Mouse (Mus musculus) forebrain, embryonic 16.5 days (tissue): Measurements from ENCODE around the gene Gja8. TPM values are rescaled to one million over a fixed set of nuclear protein-coding genes. Genes with fewer than 3 reads are reported as not detected.

Experiments used
- ATAC-seq: fragments of 200-750 bp; cut with Nextera tagmentation; 2 replicates; pipeline ENCODE4 v1.8.0; 2017; ENCODE audit warnings: mild to moderate bottlenecking, moderate library complexity
- H3K27ac ChIP-seq: fragments of 300-500 bp; sonication (generic); 2 replicates; pipeline ENCODE4 v1.5.1; 2014; ENCODE audit warnings: low read length, control low read depth
- H3K27me3 ChIP-seq: fragments of 300-500 bp; sonication (generic); replicated peaks from 2 replicates; pipeline ENCODE4 v1.6.1; 2014; ENCODE audit warnings: low read length; ENCODE audit not compliant: control insufficient read depth, insufficient read depth
- H3K36me3 ChIP-seq: fragments of 300-500 bp; sonication (generic); 2 replicates; pipeline ENCODE4 v1.6.1; 2014; ENCODE audit not compliant: control insufficient read depth, insufficient read depth
- H3K4me1 ChIP-seq: fragments of 300-500 bp; sonication (generic); replicated peaks from 2 replicates; pipeline ENCODE4 v1.6.1; 2014; ENCODE audit warnings: low read length; ENCODE audit not compliant: control insufficient read depth, insufficient read depth
- H3K4me2 ChIP-seq: fragments of 300-500 bp; sonication (generic); 2 replicates; pipeline ENCODE4 v1.6.1; 2014; ENCODE audit warnings: mild to moderate bottlenecking, low read length, control low read depth
- H3K4me3 ChIP-seq: fragments of 300-500 bp; sonication (generic); replicated peaks from 2 replicates; pipeline ENCODE4 v1.5.1; 2014; ENCODE audit warnings: mild to moderate bottlenecking, low read length, control low read depth
- H3K9ac ChIP-seq: fragments of 300-500 bp; sonication (generic); replicated peaks from 2 replicates; pipeline ENCODE4 v1.6.1; 2014; ENCODE audit warnings: low read depth, low read length, control low read depth
- H3K9me3 ChIP-seq: fragments of 300-500 bp; sonication (generic); 2 replicates; pipeline ENCODE4 v1.6.1; 2016; ENCODE audit warnings: low read length; ENCODE audit not compliant: control insufficient read depth
- WGBS: fragments of 180-500 bp; shearing (Covaris S2); extraction: QIAGEN DNeasy Blood & Tissue Kit; methylation state at CpG from one replicate; pipeline ENCODE4 v1.1.7; 2014; 5-methylcytosine and 5-hydroxymethylcytosine counted together
- polyA plus RNA-seq: library from polyadenylated mRNA; unstranded; fragments of >200 nt; fragmentation: Nextera tagmentation; extraction: Ambion mirVana; gene quantifications from 2 replicates; pipeline ENCODE4 v1.2.1, GENCODE M21; 2015

The Gja8 gene
- polyA plus RNA-seq, 1 experiment from 2014 or later: not detected

DNA sequence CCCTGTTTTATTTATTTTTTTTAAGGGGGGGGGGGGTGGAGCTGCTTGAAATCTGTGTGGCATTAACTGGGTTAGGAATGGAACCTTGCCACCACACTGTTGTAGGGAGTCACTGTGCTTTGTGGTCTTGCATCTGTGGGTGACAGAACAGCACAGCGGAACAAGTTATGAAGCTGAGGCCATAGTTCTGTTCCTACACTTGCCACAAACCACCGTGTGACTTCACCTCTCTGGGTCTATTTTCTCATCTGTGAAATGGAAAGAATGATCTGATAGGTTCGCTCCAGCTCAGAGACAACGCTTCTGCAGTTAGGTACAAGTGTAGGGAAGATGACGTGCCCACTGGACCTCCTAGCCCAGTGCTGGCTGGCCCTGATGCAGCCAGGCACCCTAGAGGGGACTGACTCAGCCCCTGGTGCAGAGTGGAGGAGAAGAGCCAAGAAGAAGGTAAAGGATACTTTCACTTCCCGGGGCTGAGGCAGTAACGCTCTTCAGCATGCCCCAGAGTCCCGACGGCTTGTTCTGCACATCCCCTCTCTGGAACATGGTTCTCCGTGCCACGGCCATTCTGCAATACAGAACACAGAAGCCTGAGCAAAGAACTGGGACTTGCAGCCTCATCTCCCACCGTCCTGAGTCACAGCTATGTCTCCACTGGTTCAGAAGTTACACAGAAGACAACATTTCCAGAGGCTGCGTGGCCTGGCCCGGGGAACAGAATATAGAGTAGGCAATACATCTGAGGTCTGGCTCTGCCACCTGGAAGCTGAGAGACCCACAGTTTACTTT, 43.6 kb downstream of the Gja8 start:
- no peak overlapping the region for H3K4me2 ChIP-seq
- H3K27me3 ChIP-seq: no peaks in the 10 kb centered on the region
- no peak overlapping the region for H3K9ac ChIP-seq
- 96% methylated on average over 14 of the region's 14 CpGs for WGBS
- H3K4me1 ChIP-seq: no peaks in the 10 kb centered on the region
- no peaks in the 10 kb centered on the region for H3K9me3 ChIP-seq
- ATAC-seq: no peak
- H3K27ac ChIP-seq: no peak overlapping the region
- H3K36me3 ChIP-seq: peaks cover 24% of the 10 kb centered on the region
- H3K4me3 ChIP-seq: no peak overlapping the region

DNA sequence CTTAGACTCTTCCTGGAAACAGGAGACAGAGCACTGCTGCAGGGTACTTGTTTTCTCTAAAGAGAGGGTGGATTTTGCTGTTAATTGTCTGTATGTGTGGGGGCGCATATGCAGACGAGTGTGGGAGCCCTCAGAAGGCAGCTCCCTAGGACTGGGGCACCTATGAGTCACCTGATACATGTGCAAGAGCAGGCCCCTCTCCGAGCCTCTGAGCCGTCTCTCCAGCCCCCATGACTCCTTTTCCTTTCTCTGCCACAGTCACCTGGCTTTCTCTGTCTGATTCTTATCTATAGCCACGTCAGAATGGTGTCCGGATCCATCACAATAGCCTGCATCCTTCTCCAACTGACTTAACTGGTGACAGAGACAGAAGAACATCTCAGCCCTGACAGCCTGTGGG, 44.3 kb downstream of the Gja8 start:
- Histone ChIP-seq H3K4me1 (no peaks in the 10 kb centered on the region), H3K9me3 (no peaks in the 10 kb centered on the region), H3K27ac (no peak overlapping the region), H3K27me3 (no peaks in the 10 kb centered on the region), H3K9ac (no peak overlapping the region), H3K4me3 (no peak overlapping the region), H3K36me3 (peaks cover 24% of the 10 kb centered on the region), H3K4me2 (no peak overlapping the region)
- ATAC-seq: no peak
- 86% methylated on average over 6 of the region's 6 CpGs for WGBS

DNA sequence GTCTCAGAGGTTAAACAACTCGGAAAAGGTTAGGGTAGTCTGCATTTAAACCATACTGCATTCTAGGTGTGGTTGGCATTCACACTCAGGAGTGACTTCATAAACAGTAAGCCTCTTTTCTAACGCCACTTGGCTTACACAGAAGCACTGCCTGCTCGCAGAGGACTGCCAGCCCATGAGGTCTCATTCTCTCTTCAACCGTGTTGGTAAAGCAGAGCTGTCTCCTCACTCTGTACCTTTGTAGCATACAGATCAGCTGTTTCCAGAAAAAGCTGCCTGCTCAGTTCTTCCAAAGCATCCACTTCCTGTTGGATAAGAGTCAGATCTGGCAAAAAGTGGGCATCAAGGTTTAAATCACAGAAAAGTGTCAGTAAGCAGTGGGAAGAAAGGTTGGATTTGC, 45.4 kb downstream of the Gja8 start:
- no peaks in the 10 kb centered on the region for H3K4me1 ChIP-seq
- no peaks in the 10 kb centered on the region for H3K27me3 ChIP-seq
- 92% methylated on average over 4 of the region's 4 CpGs for WGBS
- no peak overlapping the region for H3K4me3 ChIP-seq
- H3K4me2 ChIP-seq: no peak overlapping the region
- no peak overlapping the region for H3K9ac ChIP-seq
- H3K9me3 ChIP-seq: no peaks in the 10 kb centered on the region
- H3K36me3 ChIP-seq: peaks cover 24% of the 10 kb centered on the region
- no peak overlapping the region for H3K27ac ChIP-seq
- no peak for ATAC-seq

DNA sequence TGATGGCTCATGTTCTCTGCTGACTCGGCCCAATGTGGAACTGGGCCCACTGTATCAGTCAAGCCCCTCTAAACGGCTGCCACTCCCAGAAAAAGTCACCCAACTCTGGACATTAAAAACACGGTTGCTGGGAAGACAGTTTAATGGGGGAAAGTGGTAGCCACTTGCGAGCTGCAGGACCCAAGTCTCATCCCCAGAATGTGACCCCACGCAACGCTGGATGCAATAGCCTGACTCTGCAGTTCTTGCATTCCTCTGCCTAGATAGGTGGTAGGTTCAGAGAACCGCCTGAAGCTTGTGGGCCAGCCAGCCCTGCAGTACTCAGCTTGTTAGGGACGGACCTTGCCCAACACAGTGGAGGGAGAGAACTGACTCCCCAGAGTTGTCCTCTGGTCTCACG, 46.3 kb downstream of the Gja8 start:
- WGBS: 90% methylated on average over 9 of the region's 9 CpGs
- no peak overlapping the region for H3K9ac ChIP-seq
- ATAC-seq: no peak
- H3K9me3 ChIP-seq: no peaks in the 10 kb centered on the region
- H3K4me1 ChIP-seq: no peaks in the 10 kb centered on the region
- H3K36me3 ChIP-seq: peaks cover 24% of the 10 kb centered on the region
- no peak overlapping the region for H3K4me3 ChIP-seq
- H3K4me2 ChIP-seq: no peak overlapping the region
- no peak overlapping the region for H3K27ac ChIP-seq
- H3K27me3 ChIP-seq: no peaks in the 10 kb centered on the region

DNA sequence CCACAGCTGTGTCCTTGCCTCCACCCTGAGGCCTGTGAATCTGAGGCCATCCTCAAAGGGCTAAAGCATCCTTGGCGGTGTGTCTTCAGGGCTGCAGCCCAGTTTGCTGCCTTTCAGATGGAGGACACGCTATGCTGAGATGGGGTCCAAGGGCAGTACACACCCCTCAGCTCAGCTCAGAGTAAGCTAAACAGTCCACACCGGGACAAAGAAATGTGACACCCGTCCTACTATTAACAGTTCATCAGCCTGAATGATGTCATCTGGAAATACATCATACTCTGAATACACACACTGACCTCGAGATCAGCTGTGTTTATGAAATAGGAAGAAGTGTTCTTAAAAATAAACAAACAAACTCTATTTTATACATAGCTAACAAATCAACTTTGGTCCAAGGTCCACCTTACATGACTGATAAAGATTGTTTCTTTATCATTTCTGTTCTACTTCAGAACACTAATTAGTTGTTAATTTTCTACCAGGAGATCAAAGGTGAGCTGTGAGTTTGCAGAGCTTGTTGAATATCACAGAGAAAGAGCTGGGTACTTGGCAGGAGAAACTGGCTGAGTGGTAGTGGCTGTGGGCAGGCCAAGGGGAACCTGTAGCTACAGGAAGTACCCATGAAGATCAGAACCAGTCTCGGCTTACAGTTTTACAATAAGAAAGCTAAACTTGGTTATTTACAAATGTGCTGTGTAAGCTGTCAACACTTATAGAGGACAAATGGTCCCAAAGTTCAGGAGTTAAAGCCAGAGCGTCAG, 50.8 kb downstream of the Gja8 start:
- Histone ChIP-seq H3K9ac (no peak overlapping the region), H3K4me3 (no peak overlapping the region), H3K4me2 (no peak overlapping the region), H3K27ac (no peak overlapping the region), H3K4me1 (no peaks in the 10 kb centered on the region), H3K27me3 (no peaks in the 10 kb centered on the region), H3K9me3 (no peaks in the 10 kb centered on the region), H3K36me3 (peaks cover 26% of the 10 kb centered on the region)
- 90% methylated on average over 7 of the region's 7 CpGs for WGBS
- no peak for ATAC-seq

DNA sequence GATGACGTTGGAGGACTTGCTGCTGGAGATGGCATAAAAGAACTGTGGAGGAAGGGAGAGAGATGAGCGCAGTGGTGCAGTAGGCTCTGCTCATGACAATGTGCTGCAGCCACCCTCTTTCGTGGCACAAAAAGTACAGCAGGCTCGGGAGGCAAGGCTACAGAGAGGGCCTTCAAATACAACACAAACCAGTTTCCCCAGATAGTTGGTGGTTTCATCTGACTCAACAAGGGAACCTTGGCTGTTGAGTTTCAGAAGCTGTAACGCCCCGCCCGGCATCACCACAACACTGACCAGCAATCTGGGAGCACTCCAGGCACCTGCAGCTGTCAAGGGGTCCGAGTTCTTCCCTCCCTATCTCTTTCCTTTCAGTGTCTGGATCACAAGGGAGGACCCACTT, 53.3 kb downstream of the Gja8 start:
- Histone ChIP-seq H3K4me1 (no peaks in the 10 kb centered on the region), H3K27me3 (no peaks in the 10 kb centered on the region), H3K9me3 (no peaks in the 10 kb centered on the region), H3K36me3 (peaks cover 31% of the 10 kb centered on the region), H3K27ac (no peak overlapping the region), H3K9ac (no peak overlapping the region), H3K4me2 (no peak overlapping the region), H3K4me3 (no peak overlapping the region)
- ATAC-seq: no peak
- WGBS: 95% methylated on average over 8 of the region's 8 CpGs

DNA sequence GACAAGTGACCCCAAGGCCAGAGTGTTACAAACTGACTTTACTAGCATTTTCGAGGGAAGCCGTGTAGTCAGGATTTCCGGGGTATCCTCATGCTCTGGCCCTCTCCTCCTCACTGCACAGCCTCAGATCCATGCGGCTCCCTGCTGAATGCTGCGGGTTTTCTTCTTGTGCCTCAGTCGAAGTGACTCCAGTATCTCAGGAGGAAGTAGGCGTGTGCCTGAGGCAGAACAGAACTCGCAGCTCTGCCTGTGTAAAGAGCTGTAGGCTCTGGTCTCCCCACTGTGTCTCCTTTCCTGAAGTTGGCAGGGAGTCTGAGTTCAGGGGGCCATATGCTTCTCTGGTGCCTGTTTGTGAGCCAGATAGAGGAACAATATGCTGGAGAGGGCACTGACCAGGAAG, 54.8 kb downstream of the Gja8 start:
- H3K4me1 ChIP-seq: no peaks in the 10 kb centered on the region
- H3K4me2 ChIP-seq: no peak overlapping the region
- no peak overlapping the region for H3K4me3 ChIP-seq
- no peak for ATAC-seq
- no peak overlapping the region for H3K9ac ChIP-seq
- WGBS: 89% methylated on average over 8 of the region's 8 CpGs
- peaks cover 31% of the 10 kb centered on the region for H3K36me3 ChIP-seq
- no peak overlapping the region for H3K27ac ChIP-seq
- H3K9me3 ChIP-seq: no peaks in the 10 kb centered on the region
- no peaks in the 10 kb centered on the region for H3K27me3 ChIP-seq

DNA sequence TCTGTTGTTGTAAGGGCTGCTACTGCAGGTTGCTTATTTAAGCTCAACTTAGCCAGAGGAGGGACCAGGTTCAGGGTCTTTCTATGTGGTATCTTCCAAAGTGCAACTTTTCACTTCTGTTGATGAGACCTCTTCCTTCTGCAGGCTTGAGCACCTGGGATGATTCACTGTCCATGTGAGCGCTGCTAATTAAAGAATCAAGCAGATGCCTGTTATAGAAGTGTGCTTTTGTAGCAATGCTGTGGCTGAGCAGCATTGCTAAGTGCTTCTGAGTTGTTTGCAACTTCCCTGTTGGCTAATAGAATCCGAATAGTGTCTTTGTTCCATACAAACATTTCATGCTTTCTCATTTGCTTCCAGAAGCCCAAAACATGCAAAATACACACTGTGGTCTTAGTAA, 55.5 kb downstream of the Gja8 start:
- 94% methylated on average over 2 of the region's 2 CpGs for WGBS
- Histone ChIP-seq H3K27ac (no peak overlapping the region), H3K9me3 (no peaks in the 10 kb centered on the region), H3K4me3 (no peak overlapping the region), H3K4me2 (no peak overlapping the region), H3K9ac (no peak overlapping the region), H3K36me3 (peaks cover 31% of the 10 kb centered on the region), H3K4me1 (no peaks in the 10 kb centered on the region), H3K27me3 (no peaks in the 10 kb centered on the region)
- ATAC-seq: no peak

DNA sequence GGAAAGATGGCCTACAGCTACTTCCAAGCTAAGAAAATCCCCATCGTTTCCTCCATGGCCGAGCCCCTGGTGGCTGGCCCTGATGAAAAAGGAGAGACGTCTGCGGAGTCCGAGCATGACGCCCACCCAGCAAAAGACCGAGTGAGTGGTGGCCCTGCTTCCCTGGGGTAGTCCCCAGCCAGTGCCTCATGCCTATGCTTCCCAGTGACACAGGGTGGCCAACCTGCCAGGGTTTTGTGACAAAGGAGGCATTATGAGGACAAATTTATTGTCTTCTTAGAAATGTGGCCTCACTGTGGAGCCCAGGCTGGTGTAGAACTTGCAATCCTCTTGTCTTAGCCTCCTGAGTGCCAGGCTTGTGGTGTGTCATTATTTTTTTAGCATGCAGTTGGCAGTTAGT, 56.7 kb downstream of the Gja8 start:
- Histone ChIP-seq H3K27me3 (no peaks in the 10 kb centered on the region), H3K9ac (no peak overlapping the region), H3K4me2 (no peak overlapping the region), H3K36me3 (peaks cover 31% of the 10 kb centered on the region), H3K9me3 (no peaks in the 10 kb centered on the region), H3K4me3 (no peak overlapping the region), H3K4me1 (no peaks in the 10 kb centered on the region), H3K27ac (no peak overlapping the region)
- WGBS: 93% methylated on average over 7 of the region's 7 CpGs
- ATAC-seq: no peak
